Comparison of ENCODE assay signal across 10 mouse cellular contexts in the genomic region with DNA sequence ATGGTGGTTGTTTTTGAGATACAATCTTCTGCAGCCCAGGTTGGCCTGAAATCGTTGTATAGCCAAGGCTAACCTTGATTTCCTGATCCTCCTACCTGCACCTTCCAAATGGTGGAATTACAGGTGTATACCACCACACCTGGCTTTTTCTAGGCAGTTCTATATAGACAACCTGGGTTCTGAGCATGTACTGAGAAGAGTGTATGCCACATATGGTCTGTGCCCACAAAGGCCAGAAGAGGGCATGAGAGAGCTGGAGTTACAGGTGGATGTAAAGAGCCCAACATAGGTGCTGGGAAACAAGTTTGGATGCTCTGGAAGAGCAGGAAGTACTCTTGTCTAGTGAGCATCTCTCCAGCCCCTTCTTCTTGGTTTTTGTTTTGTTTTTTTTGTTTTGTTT. TPM values are rescaled to one million over a fixed set of nuclear protein-coding genes. Genes with fewer than 3 reads are reported as not detected.
DNase-seq lines count a peak whose midpoint lies in the region; ATAC-seq and TF ChIP-seq lines count a peak whose summit lies in the region.
"Had no signal": no experiment of that assay in that cellular context is flagged by ENCODE, and none has a peak within 500 bp of the region (broad histone marks: within the 10 kb centered on the region; RNA-seq: fewer than 3 reads in every experiment).

No protein-coding gene starts in this region.

- no peaks in the 10 kb centered on the region for H3K36me3 ChIP-seq in forebrain, postnatal 0 days (ENCODE audit: insufficient read depth)
- no peaks in the 10 kb centered on the region for H3K36me3 ChIP-seq in forebrain, embryonic 13.5 days (ENCODE audit: poor library complexity, severe bottlenecking)
- H3K36me3 ChIP-seq in lung, embryonic 14.5 days (ENCODE audit: insufficient read depth), result no peaks in the 10 kb centered on the region
- H3K36me3 ChIP-seq: heart, embryonic 13.5 days had no signal

- H3K4me2 ChIP-seq in forebrain, postnatal 0 days (ENCODE audit: low read depth), result no peak overlapping the region
- H3K4me2 ChIP-seq in forebrain, embryonic 13.5 days, result no peak overlapping the region
- H3K4me2 ChIP-seq in lung, embryonic 14.5 days, result no peak overlapping the region
- H3K4me2 ChIP-seq: heart, embryonic 13.5 days had no signal

- no peak overlapping the region for H3K9ac ChIP-seq in forebrain, postnatal 0 days
- H3K9ac ChIP-seq in forebrain, embryonic 13.5 days, result no peak overlapping the region
- no peak overlapping the region for H3K9ac ChIP-seq in lung, embryonic 14.5 days
- H3K9ac ChIP-seq: heart, embryonic 13.5 days had no signal

- H3K4me3 ChIP-seq in forebrain, postnatal 0 days (ENCODE audit: low read depth, low read length), result no peak overlapping the region
- H3K4me3 ChIP-seq in forebrain, embryonic 13.5 days, result no peak overlapping the region
- H3K4me3 ChIP-seq in lung, embryonic 14.5 days (ENCODE audit: low read depth, low read length), result no peak overlapping the region
- H3K4me3 ChIP-seq: heart, embryonic 13.5 days had no signal

- no peaks in the 10 kb centered on the region for H3K27me3 ChIP-seq in forebrain, postnatal 0 days (ENCODE audit: insufficient read depth, low read length)
- peaks cover 14% of the 10 kb centered on the region for H3K27me3 ChIP-seq in forebrain, embryonic 13.5 days
- no peaks in the 10 kb centered on the region for H3K27me3 ChIP-seq in lung, embryonic 14.5 days (ENCODE audit: insufficient read depth, low read length)

- 41% methylated on average over 1 of the region's 1 CpGs for WGBS in forebrain, postnatal 0 days
- 51% methylated on average over 1 of the region's 1 CpGs for WGBS in forebrain, embryonic 13.5 days
- 26% methylated on average over 1 of the region's 1 CpGs for WGBS in lung, embryonic 14.5 days

- no peak overlapping the region for H3K27ac ChIP-seq in forebrain, postnatal 0 days (ENCODE audit: low read depth, low read length)
- no peak overlapping the region for H3K27ac ChIP-seq in forebrain, embryonic 13.5 days
- no peak overlapping the region for H3K27ac ChIP-seq in lung, embryonic 14.5 days (ENCODE audit: low read depth)
- H3K27ac ChIP-seq: heart, embryonic 13.5 days had no signal

- H3K4me1 ChIP-seq in forebrain, postnatal 0 days (ENCODE audit: insufficient read depth), result peaks cover 5% of the 10 kb centered on the region; the same call in 1 of the 2 replicates
- peaks cover 17% of the 10 kb centered on the region for H3K4me1 ChIP-seq in forebrain, embryonic 13.5 days
- H3K4me1 ChIP-seq in lung, embryonic 14.5 days (ENCODE audit: insufficient read depth), result no peaks in the 10 kb centered on the region

- no peak for DNase-seq in forebrain, postnatal 0 days
- peak; percentile 71 for DNase-seq in 416B (ENCODE audit: low read depth)
- DNase-seq in T-cell, adult 2 months (ENCODE audit: low spot score), result peak; percentile 22
- DNase-seq in lung, embryonic 14.5 days, result peak; percentile 16
- no peak for DNase-seq in right cerebral cortex, postnatal 36 days (ENCODE audit: low spot score in 2 of 2)
- no peak for DNase-seq in Muller cell, postnatal 12 days (ENCODE audit: inconsistent ontology term)
- no peak for DNase-seq in layer of hippocampus, postnatal 25 days (ENCODE audit: extremely low spot score in 1 of 2, low spot score in 1 of 2)

- no peaks in the 10 kb centered on the region for H3K9me3 ChIP-seq in forebrain, postnatal 0 days (ENCODE audit: low read length)
- no peaks in the 10 kb centered on the region for H3K9me3 ChIP-seq in forebrain, embryonic 13.5 days (replicated peaks)
- no peaks in the 10 kb centered on the region for H3K9me3 ChIP-seq in lung, embryonic 14.5 days (ENCODE audit: low read depth, low read length)
- H3K9me3 ChIP-seq: heart, embryonic 13.5 days had no signal

- ATAC-seq in forebrain, postnatal 0 days, result no peak
- no peak for ATAC-seq in forebrain, embryonic 13.5 days
- ATAC-seq in lung, embryonic 14.5 days (ENCODE audit: insufficient read depth), result no peak

- peak; percentile 43 for TF ChIP-seq CTCF in forebrain, postnatal 0 days (IDR thresholded peaks at IDR 0.05; ENCODE audit: low read depth)
- peak; percentile 46 for TF ChIP-seq CTCF in lung, embryonic 14.5 days (IDR thresholded peaks at IDR 0.05; ENCODE audit: low read depth)

RNA-seq across cellular contexts. Expression of a gene that starts 2.6 kb away (rescaled TPM):
- total RNA-seq in forebrain, postnatal 0 days (2014; rRNA removed), result 4.6 and 7.1 TPM in 2 replicates
- 2.9 and 4.7 TPM in 2 replicates for polyA plus RNA-seq in forebrain, postnatal 0 days (2015; fragmentation: Nextera tagmentation; extraction: Ambion mirVana)
- polyA plus RNA-seq in forebrain, embryonic 13.5 days (2015; fragmentation: Nextera tagmentation; extraction: Ambion mirVana), result 0.57 and 2.3 TPM in 2 replicates
- 0.12 and 0.15 TPM in 2 replicates for polyA plus RNA-seq in lung, embryonic 14.5 days (2014; fragmentation: Nextera tagmentation; extraction: Ambion mirVana)
- total RNA-seq in layer of hippocampus, postnatal 25 days (2021), result 1 to 10 TPM; 5.3 to 6.2 TPM

RNA-seq across cellular contexts. Expression of a gene that starts 21.9 kb away (rescaled TPM):
- 2.2 and 2.8 TPM in 2 replicates for total RNA-seq in forebrain, postnatal 0 days (2014; rRNA removed)
- 0.25 and 0.57 TPM in 2 replicates for polyA plus RNA-seq in forebrain, postnatal 0 days (2015; fragmentation: Nextera tagmentation; extraction: Ambion mirVana)
- polyA plus RNA-seq in forebrain, embryonic 13.5 days (2015; fragmentation: Nextera tagmentation; extraction: Ambion mirVana), result 0.40 and 0.57 TPM in 2 replicates
- 0.70 and 1.2 TPM in 2 replicates for polyA plus RNA-seq in lung, embryonic 14.5 days (2014; fragmentation: Nextera tagmentation; extraction: Ambion mirVana)
- 1 to 10 TPM; 1.1 to 1.7 TPM for total RNA-seq in layer of hippocampus, postnatal 25 days (2021)

RNA-seq across cellular contexts. Expression of a gene that starts 28.9 kb away (rescaled TPM):
- 25.0 and 29.8 TPM in 2 replicates for total RNA-seq in forebrain, postnatal 0 days (2014; rRNA removed)
- 26.4 and 32.9 TPM in 2 replicates for polyA plus RNA-seq in forebrain, postnatal 0 days (2015; fragmentation: Nextera tagmentation; extraction: Ambion mirVana)
- polyA plus RNA-seq in forebrain, embryonic 13.5 days (2015; fragmentation: Nextera tagmentation; extraction: Ambion mirVana), result 28.8 and 31.0 TPM in 2 replicates
- 44.0 and 49.1 TPM in 2 replicates for polyA plus RNA-seq in lung, embryonic 14.5 days (2014; fragmentation: Nextera tagmentation; extraction: Ambion mirVana)
- total RNA-seq in layer of hippocampus, postnatal 25 days (2021), result 10 to 100 TPM; 24.6 to 27.0 TPM

RNA-seq across cellular contexts. Expression of a gene that starts 32.0 kb away (rescaled TPM):
- 0.31 and 0.38 TPM in 2 replicates for total RNA-seq in forebrain, postnatal 0 days (2014; rRNA removed)
- polyA plus RNA-seq in forebrain, postnatal 0 days (2015; fragmentation: Nextera tagmentation; extraction: Ambion mirVana), result 0.07 TPM in 1 of 2 replicates, not detected in the other
- 0.06 and 0.10 TPM in 2 replicates for polyA plus RNA-seq in forebrain, embryonic 13.5 days (2015; fragmentation: Nextera tagmentation; extraction: Ambion mirVana)
- polyA plus RNA-seq in lung, embryonic 14.5 days (2014; fragmentation: Nextera tagmentation; extraction: Ambion mirVana), result 0.09 and 0.24 TPM in 2 replicates
- total RNA-seq in layer of hippocampus, postnatal 25 days (2021), result under 1 TPM; 0.31 to 0.37 TPM
- polyA plus RNA-seq: neural tube, embryonic 11.5 days had no signal

RNA-seq across cellular contexts. Expression of a gene that starts 32.1 kb away (rescaled TPM):
- total RNA-seq in forebrain, postnatal 0 days (2014; rRNA removed), result 39.0 and 42.5 TPM in 2 replicates
- 72.2 and 73.6 TPM in 2 replicates for polyA plus RNA-seq in forebrain, postnatal 0 days (2015; fragmentation: Nextera tagmentation; extraction: Ambion mirVana)
- polyA plus RNA-seq in forebrain, embryonic 13.5 days (2015; fragmentation: Nextera tagmentation; extraction: Ambion mirVana), result 48.2 and 54.0 TPM in 2 replicates
- 55.8 and 56.5 TPM in 2 replicates for polyA plus RNA-seq in lung, embryonic 14.5 days (2014; fragmentation: Nextera tagmentation; extraction: Ambion mirVana)
- 10 to 100 TPM; 55.3 to 57.3 TPM for total RNA-seq in layer of hippocampus, postnatal 25 days (2021)

Comparison
In these comparisons a context has a peak if more than half of its experiments do, and no peak if none do; other contexts are left out.
1. DNase-seq: peak in 416B (single experiment), T-cell, adult 2 months (single experiment) and lung, embryonic 14.5 days (single experiment); none in forebrain, postnatal 0 days (single experiment), right cerebral cortex, postnatal 36 days (0 of 2), Muller cell, postnatal 12 days (single experiment) and layer of hippocampus, postnatal 25 days (0 of 2).